Mouse (Mus musculus): ENCODE data around the gene Ngfr. TPM values are rescaled to one million over a fixed set of nuclear protein-coding genes. Genes with fewer than 3 reads are reported as not detected.
A peak's percentile ranks its signal among the peaks of the same experiment; 100 is the strongest.

The Ngfr gene
- total and polyA plus RNA-seq, 3 experiments = not detected

- H3K27me3 ChIP-seq (ENCODE audit: control insufficient read depth in 1 of 2, insufficient read depth in 2 of 2, low read length in 2 of 2) = peaks cover 2 to 4% of the 10 kb centered on the region in 2 experiments
- DNase-seq (ENCODE audit: low read depth, low spot score) = peak; percentile 16
- TF ChIP-seq RCOR1 (IDR thresholded peaks at IDR 0.05; ENCODE audit: low read depth, low read length) = no peak
- TF ChIP-seq CTCF (IDR thresholded peaks at IDR 0.05 in 2 of 3, conservative IDR thresholded peaks at IDR 0.05 in 1 of 3; ENCODE audit: control insufficient read depth in 1 of 3, insufficient read depth in 1 of 3, low read depth in 2 of 3, low read length in 3 of 3, poor library complexity in 1 of 3, severe bottlenecking in 1 of 3) = peak; percentile 21 to 36 (median 28); a peak in 2 of 6 replicates
- H3K4me3 ChIP-seq (ENCODE audit: control insufficient read depth in 1 of 2, insufficient read depth in 1 of 2, low read depth in 2 of 2, low read length in 2 of 2) = no peak overlapping the region
- H3K36me3 ChIP-seq (ENCODE audit: control insufficient read depth in 1 of 2, insufficient read depth in 2 of 2, low read length in 2 of 2) = no peaks in the 10 kb centered on the region
- H3K4me1 ChIP-seq (ENCODE audit: control insufficient read depth in 1 of 2, insufficient read depth in 2 of 2, low read length in 2 of 2) = no peaks in the 10 kb centered on the region
- H3K9ac ChIP-seq (ENCODE audit: control insufficient read depth, low read depth, low read length, poor library complexity, severe bottlenecking) = no peak overlapping the region
- no peaks in the 10 kb centered on the region for H3K9me3 ChIP-seq (replicated peaks; ENCODE audit: insufficient read depth, low read length)
- no peaks in the 10 kb centered on the region for H3K79me2 ChIP-seq (ENCODE audit: control insufficient read depth, insufficient read depth, low read length, poor library complexity)
- no peak overlapping the region for H3K27ac ChIP-seq (ENCODE audit: control insufficient read depth, low read depth, low read length)
These were observed 23.7 kb downstream of the Ngfr start for GRCm38 (mm10) chr11:95563849-95564248.

- peaks cover 13 to 17% of the 10 kb centered on the region in 2 experiments for H3K27me3 ChIP-seq (ENCODE audit: control insufficient read depth in 1 of 2, insufficient read depth in 2 of 2, low read length in 2 of 2)
- no peak for DNase-seq (ENCODE audit: low read depth, low spot score)
- H3K27ac ChIP-seq (ENCODE audit: control insufficient read depth, low read depth, low read length) = no peak overlapping the region
- TF ChIP-seq RCOR1 (IDR thresholded peaks at IDR 0.05; ENCODE audit: low read depth, low read length) (no peak), MAX (IDR thresholded peaks at IDR 0.05; ENCODE audit: low read length) (no peak), NELFE (IDR thresholded peaks at IDR 0.05; ENCODE audit: low read depth, low read length) (no peak), POLR2AphosphoS2 (IDR thresholded peaks at IDR 0.05; ENCODE audit: low read length) (no peak), ELF1 (IDR thresholded peaks at IDR 0.05; ENCODE audit: low read depth, low read length) (no peak), TBP (IDR thresholded peaks at IDR 0.05; ENCODE audit: low read depth, low read length) (no peak), JUND (IDR thresholded peaks at IDR 0.05; ENCODE audit: low read depth, low read length) (no peak), CHD2 (IDR thresholded peaks at IDR 0.05; ENCODE audit: low read length) (no peak), MEF2A (IDR thresholded peaks at IDR 0.05; ENCODE audit: extremely low read depth, insufficient replicate concordance, low read depth, low read length, poor library complexity, severe bottlenecking) (no peak), UBTF (IDR thresholded peaks at IDR 0.05; ENCODE audit: borderline replicate concordance, insufficient read depth, low read depth, low read length) (no peak), POLR2A (IDR thresholded peaks at IDR 0.05; ENCODE audit: control insufficient read depth in 1 of 2, insufficient read depth in 1 of 2, low read depth in 1 of 2, low read length in 2 of 2, poor library complexity in 1 of 2) (no peak), CTCF (IDR thresholded peaks at IDR 0.05 in 2 of 3, conservative IDR thresholded peaks at IDR 0.05 in 1 of 3; ENCODE audit: control insufficient read depth in 1 of 3, insufficient read depth in 1 of 3, low read depth in 2 of 3, low read length in 3 of 3, poor library complexity in 1 of 3, severe bottlenecking in 1 of 3) (no peak), ZMIZ1 (IDR thresholded peaks at IDR 0.05; ENCODE audit: low read depth, low read length) (no peak), GATA1 (IDR thresholded peaks at IDR 0.05; ENCODE audit: low read depth, low read length) (no peak), SIN3A (IDR thresholded peaks at IDR 0.05; ENCODE audit: low read length) (no peak), USF2 (IDR thresholded peaks at IDR 0.05; ENCODE audit: borderline replicate concordance in 1 of 2, insufficient read depth in 1 of 2, low read depth in 1 of 2, low read length in 2 of 2) (no peak), MAZ (IDR thresholded peaks at IDR 0.05; ENCODE audit: low read depth, low read length) (no peak), ETS1 (IDR thresholded peaks at IDR 0.05; ENCODE audit: low read depth, low read length) (no peak)
- no peak overlapping the region for H3K9ac ChIP-seq (ENCODE audit: control insufficient read depth, low read depth, low read length, poor library complexity, severe bottlenecking)
- H3K9me3 ChIP-seq (replicated peaks; ENCODE audit: insufficient read depth, low read length) = no peaks in the 10 kb centered on the region
- H3K36me3 ChIP-seq (ENCODE audit: control insufficient read depth in 1 of 2, insufficient read depth in 2 of 2, low read length in 2 of 2) = no peaks in the 10 kb centered on the region
- no peak overlapping the region for H3K4me3 ChIP-seq (ENCODE audit: control insufficient read depth in 1 of 2, insufficient read depth in 1 of 2, low read depth in 2 of 2, low read length in 2 of 2)
- no peaks in the 10 kb centered on the region for H3K79me2 ChIP-seq (ENCODE audit: control insufficient read depth, insufficient read depth, low read length, poor library complexity)
- no peaks in the 10 kb centered on the region for H3K4me1 ChIP-seq (ENCODE audit: control insufficient read depth in 1 of 2, insufficient read depth in 2 of 2, low read length in 2 of 2)
These were observed 26.8 kb downstream of the Ngfr start for GRCm38 (mm10) chr11:95560773-95561172.
